Mouse (Mus musculus) CH12.LX (cell line): ENCODE results near the gene Pknox2. TPM values are rescaled to one million over a fixed set of nuclear protein-coding genes. Genes with fewer than 3 reads are reported as not detected.

ENCODE experiments used
- DNase-seq: peaks from one replicate; pipeline ENCODE4 v3.0.0-alpha.2; 2013; ENCODE audit errors: extremely low read depth
- H3K27ac ChIP-seq: 2 replicates; pipeline ENCODE4 v1.5.1; 2012; ENCODE audit warnings: low read depth, mild to moderate bottlenecking, control low read depth, moderate library complexity; ENCODE audit not compliant: insufficient read depth
- H3K27me3 ChIP-seq: replicated peaks from 2 replicates; pipeline ENCODE3; 2012; ENCODE audit warnings: inconsistent platforms
- H3K36me3 ChIP-seq, 2 experiments: replicated peaks in 1 of 2; 2 replicates each; pipeline versions ENCODE3 to v1.6.1; 2012; ENCODE audit warnings: inconsistent platforms in 1 of 2, low read length in 1 of 2, mild to moderate bottlenecking in 1 of 2, mixed read lengths in 1 of 2, moderate library complexity in 1 of 2; ENCODE audit not compliant: control insufficient read depth in 1 of 2, insufficient read depth in 1 of 2
- H3K4me1 ChIP-seq, 2 experiments: 2 replicates each; pipeline ENCODE4 v1.6.1; 2012; ENCODE audit warnings: inconsistent platforms in 1 of 2, moderate library complexity in 1 of 2; ENCODE audit not compliant: insufficient read depth in 2 of 2, control insufficient read depth in 1 of 2
- H3K4me2 ChIP-seq: 2 replicates; pipeline ENCODE4 v1.6.1; 2012; ENCODE audit warnings: low read depth, mild to moderate bottlenecking, control low read depth; ENCODE audit not compliant: poor library complexity, insufficient read depth, severe bottlenecking
- H3K4me3 ChIP-seq, 3 experiments: fragments of 150-350 bp in 1 of 3; sonication (generic) in 1 of 3; replicated peaks in 1 of 3; 2 replicates each; pipeline versions ENCODE3 to v1.5.1; 2011 to 2012; ENCODE audit warnings: low read depth in 2 of 3, low read length in 2 of 3, mild to moderate bottlenecking in 2 of 3, moderate library complexity in 2 of 3, control low read depth in 1 of 3, improper control_type of control experiment in 1 of 3, inconsistent platforms in 1 of 3, mixed read lengths in 1 of 3; ENCODE audit not compliant: poor library complexity in 1 of 3
- H3K79me2 ChIP-seq: replicated peaks from 2 replicates; pipeline ENCODE4 v1.6.1; 2012; ENCODE audit warnings: mild to moderate bottlenecking, moderate library complexity; ENCODE audit not compliant: control insufficient read depth, poor library complexity, insufficient read depth, severe bottlenecking; ENCODE audit errors: extremely low read depth
- H3K9ac ChIP-seq: 2 replicates; pipeline ENCODE4 v1.6.1; 2012; ENCODE audit warnings: low read depth, mild to moderate bottlenecking, control low read depth, moderate library complexity; ENCODE audit not compliant: insufficient read depth
- H3K9me3 ChIP-seq: replicated peaks from 2 replicates; pipeline ENCODE3; 2012; ENCODE audit warnings: low read length, inconsistent platforms, mixed read lengths
- CTCF ChIP-seq, 2 experiments: IDR thresholded peaks in 1 of 2; conservative IDR thresholded peaks in 1 of 2; 2 replicates each; pipeline ENCODE4 v1.5.1; 2011 to 2012; ENCODE audit warnings: low read depth in 2 of 2, low read length in 2 of 2, improper control_type of control experiment in 1 of 2, inconsistent platforms in 1 of 2, mild to moderate bottlenecking in 1 of 2, moderate library complexity in 1 of 2
- HCFC1 ChIP-seq: IDR thresholded peaks from 2 replicates; pipeline ENCODE4 v1.6.1; 2012; ENCODE audit warnings: low read depth, mild to moderate bottlenecking, inconsistent platforms, low read length, improper control_type of control experiment
- IRF4 ChIP-seq: IDR thresholded peaks from 2 replicates; pipeline ENCODE4 v1.6.1; 2014; ENCODE audit warnings: low read depth, mild to moderate bottlenecking, inconsistent platforms, low read length, improper control_type of control experiment
- JUN ChIP-seq: IDR thresholded peaks from 2 replicates; pipeline ENCODE4 v1.6.1; 2011; ENCODE audit warnings: low read depth, mild to moderate bottlenecking, low read length, improper control_type of control experiment, moderate library complexity; ENCODE audit not compliant: insufficient read depth
- JUND ChIP-seq: conservative IDR thresholded peaks from 2 replicates; pipeline ENCODE4 v1.6.1; 2011; ENCODE audit warnings: low read depth, low read length, improper control_type of control experiment
- MAFK ChIP-seq: IDR thresholded peaks from 2 replicates; pipeline ENCODE4 v1.6.1; 2011; ENCODE audit warnings: low read length, improper control_type of control experiment; ENCODE audit not compliant: insufficient replicate concordance
- MAX ChIP-seq: IDR thresholded peaks from 2 replicates; pipeline ENCODE4 v1.6.1; 2011; ENCODE audit warnings: low read length, improper control_type of control experiment
- NELFE ChIP-seq: IDR thresholded peaks from 2 replicates; pipeline ENCODE4 v1.6.1; 2011; ENCODE audit warnings: low read depth, low read length, improper control_type of control experiment
- PAX5 ChIP-seq: IDR thresholded peaks from 2 replicates; pipeline ENCODE4 v1.6.1; 2012; ENCODE audit warnings: low read length, inconsistent platforms, mixed read lengths
- SIN3A ChIP-seq: IDR thresholded peaks from 2 replicates; pipeline ENCODE4 v1.6.1; 2012; ENCODE audit warnings: low read length, improper control_type of control experiment, inconsistent platforms
- USF1 ChIP-seq: IDR thresholded peaks from 2 replicates; pipeline ENCODE4 v1.6.1; 2014; ENCODE audit warnings: low read depth, mild to moderate bottlenecking, inconsistent platforms, low read length, improper control_type of control experiment
- ZC3H11A ChIP-seq: IDR thresholded peaks from 2 replicates; pipeline ENCODE4 v1.6.1; 2012; ENCODE audit warnings: low read depth, mild to moderate bottlenecking, inconsistent platforms, low read length, improper control_type of control experiment
- ZKSCAN1 ChIP-seq: IDR thresholded peaks from 2 replicates; pipeline ENCODE4 v1.6.1; 2012; ENCODE audit warnings: low read depth, inconsistent platforms, low read length, improper control_type of control experiment, borderline replicate concordance
- ZNF384 ChIP-seq: IDR thresholded peaks from 2 replicates; pipeline ENCODE4 v1.6.1; 2012; ENCODE audit warnings: low read depth, low read length, improper control_type of control experiment, inconsistent platforms
- dilution Hi-C: fragments of 300-500 bp; cut with MboI; formaldehyde crosslinking; loops from 2 replicates; pipeline ENCODE4 v1.14.3; 2020; ENCODE audit warnings: low sequenced_read_pairs; ENCODE audit not compliant: extremely low pct_unique_long_range_greater_than_20kb, extremely low pct_ligation_motif_present
- in situ Hi-C: fragments of 300-500 bp; cut with MboI; formaldehyde crosslinking; loops from 3 replicates; pipeline ENCODE4 v1.14.3; 2019; ENCODE audit warnings: low sequenced_read_pairs, low pct_ligation_motif_present, low pct_unique_long_range_greater_than_20kb, mixed read lengths
- polyA plus RNA-seq: library from polyadenylated mRNA; unstranded; fragments of >175 nt; gene quantifications from 2 replicates; pipeline ENCODE4 v1.2.1, GENCODE M21; 2012; ENCODE audit warnings: low read depth; ENCODE audit not compliant: insufficient read length
- total RNA-seq, 2 experiments: library from RNA; depleted of rRNA; stranded (reverse); fragments of 300-350 nt in 1 of 2; fragments of >200 nt in 1 of 2; gene quantifications; 2 replicates each; pipeline ENCODE4 v1.2.3; 2012 to 2014

The Pknox2 gene
- total and polyA plus RNA-seq, 3 experiments, result 0.08 to 0.11 TPM; not detected in 1

DNA sequence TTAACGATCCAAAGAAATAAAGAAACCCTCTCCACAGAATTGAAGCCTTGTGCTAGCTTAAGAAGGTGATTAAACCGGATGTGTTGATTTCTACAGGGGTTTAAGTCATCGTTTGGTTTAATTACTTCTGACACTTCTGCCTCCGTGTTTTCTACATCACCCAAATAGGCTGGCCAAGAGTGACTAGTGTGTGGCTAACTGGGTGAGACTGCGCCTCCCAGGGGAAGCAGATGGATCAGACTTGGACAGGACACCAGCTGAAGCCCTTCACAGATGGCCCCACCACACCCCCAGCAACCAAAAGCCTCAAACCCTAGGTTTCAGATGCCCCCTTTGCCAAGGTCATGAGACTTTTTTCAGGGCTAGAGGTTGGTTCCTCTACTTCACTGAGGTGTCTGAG is 205.6 kb downstream of the Pknox2 start:
- no peaks in the 10 kb centered on the region; a peak in 1 of 4 replicates for H3K4me1 ChIP-seq
- no peak overlapping the region for H3K4me2 ChIP-seq
- no peaks in the 10 kb centered on the region for H3K79me2 ChIP-seq
- H3K4me3 ChIP-seq, result no peak overlapping the region
- H3K9ac ChIP-seq, result no peak overlapping the region
- H3K9me3 ChIP-seq, result no peaks in the 10 kb centered on the region
- in situ Hi-C loops, result no loop called here
- dilution Hi-C loops, result no loop called here
- H3K27ac ChIP-seq, result no peak overlapping the region
- H3K36me3 ChIP-seq, result no peaks in the 10 kb centered on the region
- peaks cover 19% of the 10 kb centered on the region for H3K27me3 ChIP-seq
- TF ChIP-seq ZKSCAN1 (no peak), ZNF384 (no peak), MAFK (no peak), HCFC1 (no peak), JUND (no peak), USF1 (no peak)
- no peak for DNase-seq

DNA sequence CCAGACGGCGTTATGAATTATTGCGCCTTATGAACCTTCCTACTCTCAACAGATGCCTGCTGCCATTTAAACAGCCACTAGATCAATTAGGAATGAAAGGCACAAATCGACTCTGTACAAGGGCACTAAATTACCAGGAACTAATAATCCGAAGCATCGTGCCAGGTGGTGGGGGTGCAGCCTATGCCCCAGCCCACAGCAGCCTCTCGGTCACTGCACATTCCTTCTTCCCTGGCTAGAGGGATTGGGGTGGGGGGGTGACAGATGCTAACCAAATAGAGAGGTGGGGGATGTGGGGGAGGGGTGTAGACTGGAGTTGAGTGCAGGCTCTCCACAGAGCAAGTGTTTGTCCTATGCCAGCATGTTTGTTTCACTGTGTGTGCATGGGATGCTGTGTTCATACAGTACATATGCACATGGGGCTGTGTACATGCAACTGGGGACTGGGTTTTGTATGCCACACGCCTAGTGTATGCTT is 208.6 kb downstream of the Pknox2 start:
- in situ Hi-C loops, result no loop called here
- H3K4me3 ChIP-seq, result no peak overlapping the region
- H3K4me2 ChIP-seq, result no peak overlapping the region
- H3K36me3 ChIP-seq, result no peaks in the 10 kb centered on the region
- TF ChIP-seq SIN3A, result no peak
- TF ChIP-seq PAX5, result no peak
- TF ChIP-seq NELFE, result no peak
- TF ChIP-seq JUN, result no peak
- no peak for TF ChIP-seq MAX
- no peak for TF ChIP-seq IRF4
- no peak for TF ChIP-seq ZC3H11A
- TF ChIP-seq, all 38 proteins: peak for 0
- no peak for DNase-seq
- Histone ChIP-seq H3K4me1 (no peaks in the 10 kb centered on the region), H3K79me2 (no peaks in the 10 kb centered on the region), H3K27ac (no peak overlapping the region), H3K9ac (no peak overlapping the region), H3K9me3 (no peaks in the 10 kb centered on the region), H3K27me3 (peaks cover 23% of the 10 kb centered on the region)
- dilution Hi-C loops, result no loop called here

DNA sequence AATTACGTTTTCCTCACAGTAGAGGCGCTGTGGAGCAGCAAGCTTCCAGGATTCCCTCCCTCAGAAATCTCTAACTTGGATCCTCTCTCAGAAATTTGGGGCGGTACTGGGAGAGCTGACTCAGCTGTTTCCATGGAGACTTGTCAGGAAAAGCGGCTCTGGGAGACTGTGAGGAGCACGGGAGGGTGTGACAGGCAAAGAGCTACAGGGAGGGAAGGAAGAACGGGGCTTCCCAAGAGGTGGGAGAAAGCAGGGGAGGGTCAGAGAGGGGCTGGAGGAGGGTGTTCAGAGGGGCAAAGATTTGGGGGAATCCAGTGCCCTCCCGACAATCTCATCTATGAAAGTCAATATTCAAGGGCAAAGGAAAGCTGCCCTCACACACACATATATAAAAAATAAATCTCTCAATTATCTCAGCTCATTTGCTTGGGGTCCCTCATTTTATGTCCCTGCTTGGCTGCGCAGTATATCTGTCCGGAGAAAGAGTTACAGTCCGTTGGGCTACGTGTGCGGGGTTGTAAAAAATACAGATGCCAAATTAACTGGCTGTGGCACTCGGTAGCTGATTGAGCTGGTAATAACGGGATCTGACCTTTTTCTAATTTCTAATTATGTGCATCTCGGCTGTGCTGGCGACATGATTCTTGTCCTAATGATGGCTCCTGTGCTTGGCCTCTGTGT is 213.3 kb downstream of the Pknox2 start:
- Histone ChIP-seq H3K9me3 (peaks cover 2% of the 10 kb centered on the region), H3K9ac (no peak overlapping the region), H3K4me2 (no peak overlapping the region), H3K36me3 (no peaks in the 10 kb centered on the region), H3K4me1 (peaks cover 5 to 12% of the 10 kb centered on the region in 2 experiments; a peak in 3 of 4 replicates), H3K4me3 (no peak overlapping the region), H3K27ac (no peak overlapping the region), H3K27me3 (peaks cover 13% of the 10 kb centered on the region), H3K79me2 (no peaks in the 10 kb centered on the region)
- TF ChIP-seq MAFK (0 out of 2 replicates have a peak, but pooled peaks have one; percentile 24), CTCF (conservative IDR thresholded peaks at IDR 0.05 in 1 of 2, IDR thresholded peaks at IDR 0.05 in 1 of 2; ENCODE audit: low read depth in 2 of 2, low read length in 2 of 2) (peak; percentile 63 to 67; a peak in 3 of 4 replicates), USF1 (no peak)
- peak; percentile 11 for DNase-seq
- dilution Hi-C loops, result no loop called here
- in situ Hi-C loops, result no loop called here
